Mouse (Mus musculus) liver, embryonic 15.5 days (tissue): ENCODE results near the gene Tmcc3. TPM values are rescaled to one million over a fixed set of nuclear protein-coding genes. Genes with fewer than 3 reads are reported as not detected.
"Not testable (repeated sequence)": the region's sequence is repeated elsewhere in the genome, so short reads cannot be mapped to it uniquely, and the experiment has no call there.

ENCODE experiments used
- ATAC-seq: fragments of 200-750 bp; cut with Nextera tagmentation; 2 replicates; pipeline ENCODE4 v1.8.0; 2017; ENCODE audit warnings: moderate number of reproducible peaks, mild to moderate bottlenecking, moderate library complexity; ENCODE audit not compliant: insufficient read depth
- H3K27ac ChIP-seq: fragments of 300-500 bp; sonication (generic); replicated peaks from 2 replicates; pipeline ENCODE4 v1.5.1; 2015; ENCODE audit warnings: mild to moderate bottlenecking, inconsistent platforms
- H3K27me3 ChIP-seq: fragments of 300-500 bp; sonication (generic); 2 replicates; pipeline ENCODE4 v1.6.1; 2015; ENCODE audit warnings: mild to moderate bottlenecking, inconsistent platforms
- H3K36me3 ChIP-seq: fragments of 300-500 bp; sonication (generic); replicated peaks from 2 replicates; pipeline ENCODE4 v1.6.1; 2015; ENCODE audit warnings: moderate library complexity, mild to moderate bottlenecking, inconsistent platforms
- H3K4me1 ChIP-seq: fragments of 300-500 bp; sonication (generic); replicated peaks from 2 replicates; pipeline ENCODE4 v1.6.1; 2015; ENCODE audit warnings: inconsistent platforms
- H3K4me2 ChIP-seq: fragments of 300-500 bp; sonication (generic); 2 replicates; pipeline ENCODE4 v1.6.1; 2015; ENCODE audit warnings: moderate library complexity, mild to moderate bottlenecking, inconsistent platforms
- H3K4me3 ChIP-seq: fragments of 300-500 bp; sonication (generic); replicated peaks from 2 replicates; pipeline ENCODE4 v1.5.1; 2015; ENCODE audit warnings: mild to moderate bottlenecking, inconsistent platforms
- H3K9ac ChIP-seq: fragments of 300-500 bp; sonication (generic); 2 replicates; pipeline ENCODE4 v1.6.1; 2015; ENCODE audit warnings: moderate library complexity, mild to moderate bottlenecking, inconsistent platforms
- H3K9me3 ChIP-seq: fragments of 300-500 bp; sonication (generic); replicated peaks from 2 replicates; pipeline ENCODE4 v1.6.1; 2016; ENCODE audit warnings: inconsistent platforms
- WGBS: fragments of 180-500 bp; shearing (Covaris S2); methylation state at CpG from one replicate; pipeline ENCODE4 v1.1.7; 2015; ENCODE audit warnings: mixed read lengths; ENCODE audit not compliant: insufficient replicate concordance; 5-methylcytosine and 5-hydroxymethylcytosine counted together
- polyA plus RNA-seq: library from polyadenylated mRNA; unstranded; fragments of >200 nt; fragmentation: Nextera tagmentation; extraction: Ambion mirVana; gene quantifications from 2 replicates; pipeline ENCODE4 v1.2.1, GENCODE M21; 2015

The Tmcc3 gene
- polyA plus RNA-seq, 1 experiment from 2014 or later, result 3.4 TPM

GRCm38 (mm10) chr10:94572772-94573171 lies 261.0 kb downstream of the Tmcc3 start:
- Histone ChIP-seq H3K4me2 (no peak overlapping the region), H3K4me1 (peaks cover 38% of the 10 kb centered on the region), H3K9me3 (no peaks in the 10 kb centered on the region), H3K36me3 (no peaks in the 10 kb centered on the region), H3K27ac (no peak overlapping the region), H3K27me3 (no peaks in the 10 kb centered on the region), H3K9ac (no peak overlapping the region), H3K4me3 (no peak overlapping the region)
- WGBS, result 46% methylated on average over 12 of the region's 12 CpGs
- no peak for ATAC-seq

GRCm38 (mm10) chr10:94574451-94575333 lies 262.9 kb downstream of the Tmcc3 start:
- no peaks in the 10 kb centered on the region for H3K9me3 ChIP-seq
- no peaks in the 10 kb centered on the region for H3K27me3 ChIP-seq
- no peak overlapping the region for H3K9ac ChIP-seq
- H3K4me2 ChIP-seq, result no peak overlapping the region
- H3K36me3 ChIP-seq, result 0 out of 2 replicates have a peak, but pooled peaks cover 5% of the 10 kb centered on the region
- peak; percentile 79 for ATAC-seq
- 64% methylated on average over 13 of the region's 13 CpGs for WGBS
- peak overlapping the region; percentile 75 for H3K27ac ChIP-seq
- H3K4me1 ChIP-seq, result peaks cover 34% of the 10 kb centered on the region
- no peak overlapping the region for H3K4me3 ChIP-seq

GRCm38 (mm10) chr10:94575958-94576357 lies 264.2 kb downstream of the Tmcc3 start:
- peak; percentile 16; the same call in 1 of the 2 replicates for ATAC-seq
- H3K27ac ChIP-seq, result peak overlapping the region; percentile 24; the same call in 1 of the 2 replicates

GRCm38 (mm10) chr10:94578870-94579269 lies 267.1 kb downstream of the Tmcc3 start:
- 0 out of 2 replicates have a peak, but pooled peaks cover 13% of the 10 kb centered on the region for H3K36me3 ChIP-seq
- H3K27me3 ChIP-seq, result no peaks in the 10 kb centered on the region
- no peak for ATAC-seq
- no peak overlapping the region for H3K4me3 ChIP-seq
- no peak overlapping the region for H3K4me2 ChIP-seq
- H3K9me3 ChIP-seq, result no peaks in the 10 kb centered on the region
- H3K27ac ChIP-seq, result no peak overlapping the region
- WGBS, result 80% methylated on average over 15 of the region's 15 CpGs
- no peak overlapping the region for H3K9ac ChIP-seq
- peaks cover 27% of the 10 kb centered on the region for H3K4me1 ChIP-seq

More at GRCm38 (mm10) chr10:94575958-94576357, 264.2 kb downstream of the Tmcc3 start:
- no peak overlapping the region for H3K9ac ChIP-seq
- H3K4me3 ChIP-seq, result no peak overlapping the region
- peaks cover 34% of the 10 kb centered on the region for H3K4me1 ChIP-seq
- H3K27me3 ChIP-seq, result no peaks in the 10 kb centered on the region
- no peaks in the 10 kb centered on the region for H3K9me3 ChIP-seq
- H3K4me2 ChIP-seq, result 0 out of 2 replicates have a peak overlapping the region, but pooled peaks have one; percentile 0
- 19% methylated on average over 8 of the region's 8 CpGs for WGBS
- 0 out of 2 replicates have a peak, but pooled peaks cover 10% of the 10 kb centered on the region for H3K36me3 ChIP-seq

GRCm38 (mm10) chr10:94581384-94581783 lies 269.6 kb downstream of the Tmcc3 start:
- Histone ChIP-seq H3K9ac (no peak overlapping the region), H3K27me3 (no peaks in the 10 kb centered on the region), H3K27ac (no peak overlapping the region), H3K9me3 (no peaks in the 10 kb centered on the region), H3K4me1 (peaks cover 10% of the 10 kb centered on the region; the same call in 1 of the 2 replicates), H3K4me2 (no peak overlapping the region), H3K36me3 (0 out of 2 replicates have a peak, but pooled peaks cover 13% of the 10 kb centered on the region), H3K4me3 (no peak overlapping the region)
- no peak for ATAC-seq
- WGBS, result 60% methylated on average over 3 of the region's 3 CpGs

- no peaks in the 10 kb centered on the region for H3K4me1 ChIP-seq
- ATAC-seq, result no peak
- H3K4me3 ChIP-seq, result no peak overlapping the region
- H3K27me3 ChIP-seq, result no peaks in the 10 kb centered on the region
- no peak overlapping the region for H3K9ac ChIP-seq
- H3K27ac ChIP-seq, result no peak overlapping the region
- 0 out of 2 replicates have a peak, but pooled peaks cover 13% of the 10 kb centered on the region for H3K36me3 ChIP-seq
- H3K4me2 ChIP-seq, result no peak overlapping the region
- H3K9me3 ChIP-seq, result no peaks in the 10 kb centered on the region
- 46% methylated on average over 4 of the region's 4 CpGs for WGBS
These were observed 272.0 kb downstream of the Tmcc3 start for GRCm38 (mm10) chr10:94583714-94584113.

GRCm38 (mm10) chr10:94584851-94585359 lies 273.2 kb downstream of the Tmcc3 start:
- no peak overlapping the region for H3K4me3 ChIP-seq
- no peaks in the 10 kb centered on the region for H3K27me3 ChIP-seq
- no peak overlapping the region for H3K27ac ChIP-seq
- no peak for ATAC-seq
- no peaks in the 10 kb centered on the region for H3K4me1 ChIP-seq
- H3K36me3 ChIP-seq, result 0 out of 2 replicates have a peak, but pooled peaks cover 6% of the 10 kb centered on the region
- no peak overlapping the region for H3K9ac ChIP-seq
- H3K9me3 ChIP-seq, result no peaks in the 10 kb centered on the region
- WGBS, result 67% methylated on average over 17 of the region's 17 CpGs
- H3K4me2 ChIP-seq, result no peak overlapping the region

GRCm38 (mm10) chr10:94585819-94586218 lies 274.1 kb downstream of the Tmcc3 start:
- H3K27me3 ChIP-seq, result no peaks in the 10 kb centered on the region
- ATAC-seq, result no peak
- no peak overlapping the region for H3K27ac ChIP-seq
- no peak overlapping the region for H3K4me3 ChIP-seq
- H3K4me1 ChIP-seq, result no peaks in the 10 kb centered on the region
- H3K9me3 ChIP-seq, result no peaks in the 10 kb centered on the region
- 0 out of 2 replicates have a peak, but pooled peaks cover 4% of the 10 kb centered on the region for H3K36me3 ChIP-seq
- H3K9ac ChIP-seq, result no peak overlapping the region
- H3K4me2 ChIP-seq, result no peak overlapping the region
- 57% methylated on average over 8 of the region's 8 CpGs for WGBS

- H3K4me2 ChIP-seq, result no peak overlapping the region
- H3K36me3 ChIP-seq, result no peaks in the 10 kb centered on the region
- no peak overlapping the region for H3K4me3 ChIP-seq
- no peaks in the 10 kb centered on the region for H3K4me1 ChIP-seq
- H3K9me3 ChIP-seq, result no peaks in the 10 kb centered on the region
- no peaks in the 10 kb centered on the region for H3K27me3 ChIP-seq
- no peak overlapping the region for H3K27ac ChIP-seq
- H3K9ac ChIP-seq, result no peak overlapping the region
- 69% methylated on average over 5 of the region's 5 CpGs for WGBS
- ATAC-seq, result no peak
These were observed 277.2 kb downstream of the Tmcc3 start for GRCm38 (mm10) chr10:94588976-94589375.

- Histone ChIP-seq H3K27ac (no peak overlapping the region), H3K27me3 (no peaks in the 10 kb centered on the region), H3K4me2 (no peak overlapping the region), H3K9me3 (no peaks in the 10 kb centered on the region), H3K4me3 (no peak overlapping the region), H3K9ac (no peak overlapping the region), H3K36me3 (no peaks in the 10 kb centered on the region), H3K4me1 (no peaks in the 10 kb centered on the region)
- WGBS, result 76% methylated on average over 9 of the region's 9 CpGs
- no peak for ATAC-seq
These were observed 284.0 kb downstream of the Tmcc3 start for GRCm38 (mm10) chr10:94595705-94596104.

GRCm38 (mm10) chr10:94599846-94600245 lies 288.1 kb downstream of the Tmcc3 start:
- not testable (repeated sequence) for H3K9ac ChIP-seq, H3K4me1 ChIP-seq, H3K27ac ChIP-seq, H3K27me3 ChIP-seq, H3K4me3 ChIP-seq, H3K36me3 ChIP-seq, H3K4me2 ChIP-seq, ATAC-seq, H3K9me3 ChIP-seq
- WGBS, result 45% methylated on average over 2 of the region's 2 CpGs
